Mouse (Mus musculus) granulocyte monocyte progenitor cell, adult 5-6 weeks (primary cell): ENCODE results near the gene 4930449I24Rik. TPM values are rescaled to one million over a fixed set of nuclear protein-coding genes. Genes with fewer than 3 reads are reported as not detected.
"Not testable (repeated sequence)": the region's sequence is repeated elsewhere in the genome, so short reads cannot be mapped to it uniquely, and the experiment has no call there.

Source experiments
- ATAC-seq: replicated peaks from 2 replicates; pipeline ENCODE4 v1.8.0; 2016; ENCODE audit warnings: mild to moderate bottlenecking, moderate TSS enrichment, inconsistent platforms; ENCODE audit not compliant: poor library complexity, severe bottlenecking
- total RNA-seq, 2 experiments: library from RNA; stranded (forward) in 1 of 2; stranded (reverse) in 1 of 2; fragments of 200-712, 200-1000 nt in 1 of 2; fragments of >200 nt in 1 of 2; fragmentation: Nextera tagmentation in 1 of 2; gene quantifications; 2 replicates each; pipeline ENCODE4 v1.2.3; 2014 to 2017

The 4930449I24Rik gene
- not detected in 2 replicates for total RNA-seq (2014; fragmentation: Nextera tagmentation)
- total RNA-seq (2017): not detected in 2 replicates

GRCm38 (mm10) chr5:146502099-146502498, at the start of gene 4930449I24Rik:
TSS of gene 4930449I24Rik (plus strand) at chr5:146502399.
- ATAC-seq: not testable (repeated sequence)

GRCm38 (mm10) chr5:146453556-146453955, 48.6 kb upstream of the 4930449I24Rik start:
- ATAC-seq: no peak

GRCm38 (mm10) chr5:146461612-146462011, 40.6 kb upstream of the 4930449I24Rik start:
- no peak for ATAC-seq

DNA sequence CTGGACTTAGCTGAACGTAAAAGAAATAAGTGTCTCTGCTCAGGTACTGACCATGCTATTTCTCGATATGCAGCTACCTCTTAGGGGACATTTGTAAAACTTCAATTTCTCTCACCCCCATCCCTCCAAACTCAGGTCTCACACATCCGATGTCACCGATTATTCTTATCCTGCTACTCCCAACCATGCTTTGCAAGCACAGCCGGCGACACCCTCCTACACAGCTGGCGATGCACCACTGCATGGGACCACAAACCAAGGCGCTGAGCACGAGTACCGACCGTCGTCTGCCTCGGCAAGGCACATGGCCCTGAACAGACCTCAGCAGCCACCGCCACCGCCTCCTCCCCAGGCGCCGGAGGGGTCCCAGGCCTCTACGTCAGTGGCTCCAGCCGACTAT, 35.5 kb upstream of the 4930449I24Rik start:
- no peak for ATAC-seq

- no peak for ATAC-seq
Observed at GRCm38 (mm10) chr5:146468311-146468710, 33.9 kb upstream of the 4930449I24Rik start.

DNA sequence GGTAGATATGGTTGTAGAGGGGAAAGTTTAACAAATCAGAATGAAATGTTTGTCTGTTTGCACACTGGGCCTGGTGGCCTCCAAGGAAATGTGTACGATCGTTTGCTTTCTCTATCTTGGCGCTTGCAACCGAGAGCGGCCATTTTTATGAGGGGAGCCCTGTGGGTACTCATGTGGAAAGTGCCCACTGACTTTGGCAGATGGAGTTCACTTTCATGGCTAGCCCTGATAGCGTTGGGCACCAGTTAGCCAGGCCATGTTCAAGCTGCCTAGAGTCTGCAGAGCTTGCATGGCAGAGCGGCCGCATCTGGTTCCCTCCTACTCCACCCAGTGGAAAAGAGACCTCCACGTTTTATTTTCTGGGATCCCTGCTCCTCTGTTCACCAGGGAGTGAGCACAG, 31.4 kb upstream of the 4930449I24Rik start:
- no peak for ATAC-seq

- no peak for ATAC-seq
Observed at GRCm38 (mm10) chr5:146471311-146471710, 30.9 kb upstream of the 4930449I24Rik start.

GRCm38 (mm10) chr5:146471821-146472220, 30.4 kb upstream of the 4930449I24Rik start:
- no peak for ATAC-seq

- ATAC-seq: not testable (repeated sequence)
Observed at GRCm38 (mm10) chr5:146479564-146479963, 22.6 kb upstream of the 4930449I24Rik start.

DNA sequence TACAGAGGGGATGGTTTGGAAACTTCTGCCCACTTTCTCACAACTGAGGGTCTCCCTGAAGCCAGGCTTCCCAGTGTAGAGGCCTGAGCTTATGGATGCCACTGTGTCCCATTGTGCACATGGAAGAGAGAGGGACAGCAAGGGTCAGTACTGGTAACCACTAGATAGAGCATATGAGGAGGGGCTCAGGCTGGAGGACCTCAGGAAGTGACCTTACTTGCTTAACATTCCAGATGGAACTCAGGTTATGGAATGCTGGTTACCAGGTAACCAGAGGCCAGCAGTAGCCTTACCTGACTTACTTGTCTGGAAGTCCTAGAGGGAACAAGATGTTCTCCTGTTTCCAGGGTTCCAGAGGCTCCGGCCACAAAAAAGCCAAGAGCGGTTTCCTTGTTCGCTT, 20.5 kb upstream of the 4930449I24Rik start, which contains the start of gene Gm6408:
Gene Gm6408 (plus strand): TSS at position 301 of the 400 bp plus-strand sequence.
- not testable (repeated sequence) for ATAC-seq

GRCm38 (mm10) chr5:146488959-146489358, 13.2 kb upstream of the 4930449I24Rik start:
- ATAC-seq: not testable (repeated sequence)

GRCm38 (mm10) chr5:146491063-146491462, 11.1 kb upstream of the 4930449I24Rik start, which contains the start of gene Gm6370:
TSS of gene Gm6370 (plus strand) at chr5:146491363.
- not testable (repeated sequence) for ATAC-seq

DNA sequence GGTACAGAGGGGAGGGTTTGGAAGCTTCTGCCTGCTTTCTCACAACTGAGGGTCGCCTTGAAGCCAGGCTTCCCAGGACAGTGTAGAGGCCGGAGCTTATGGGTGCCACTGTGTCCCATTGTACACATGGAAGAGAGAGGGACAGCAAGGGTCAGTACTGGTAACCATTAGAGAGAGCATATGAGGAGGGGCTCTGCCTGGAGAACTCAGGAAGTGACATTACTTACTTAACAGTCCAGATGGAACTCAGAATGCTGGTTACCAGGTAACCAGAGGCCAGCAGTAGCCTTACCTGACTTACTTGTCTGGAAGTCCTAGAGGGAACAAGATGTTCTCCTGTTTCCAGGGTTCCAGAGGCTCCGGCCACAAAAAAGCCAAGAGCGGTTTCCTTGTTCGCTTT, 11.6 kb downstream of the 4930449I24Rik start, which contains the start of gene Gm3402:
Gene Gm3402 (plus strand): TSS at position 301 of the 400 bp plus-strand sequence.
- not testable (repeated sequence) for ATAC-seq

GRCm38 (mm10) chr5:146525501-146525900, 23.3 kb downstream of the 4930449I24Rik start, which contains the start of gene Gm3404:
TSS of gene Gm3404 (plus strand) at chr5:146525801.
- not testable (repeated sequence) for ATAC-seq

- ATAC-seq: not testable (repeated sequence)
Observed at GRCm38 (mm10) chr5:146537347-146537746, 35.1 kb downstream of the 4930449I24Rik start, which contains the start of gene Gm3409. TSS of gene Gm3409 (plus strand) at chr5:146537647.

Other genes starting within 250 kb of the 4930449I24Rik start
- gene Wasf3, start 117.4 kb upstream of the 4930449I24Rik start, total RNA-seq (2014; fragmentation: Nextera tagmentation): not detected in 2 replicates
- not detected in 2 replicates for gene Wasf3, start 117.4 kb upstream of the 4930449I24Rik start, total RNA-seq (2017)
- gene Gm6408, start 20.4 kb upstream of the 4930449I24Rik start, total RNA-seq (2014; fragmentation: Nextera tagmentation): not detected in 2 replicates
- gene Gm6408, start 20.4 kb upstream of the 4930449I24Rik start, total RNA-seq (2017): not detected in 2 replicates
- gene Gm6370, start 11.0 kb upstream of the 4930449I24Rik start, total RNA-seq (2014; fragmentation: Nextera tagmentation): not detected in 2 replicates
- gene Gm6370, start 11.0 kb upstream of the 4930449I24Rik start, total RNA-seq (2017): not detected in 2 replicates
- gene Gm3402, start 11.7 kb downstream of the 4930449I24Rik start, total RNA-seq (2014; fragmentation: Nextera tagmentation): not detected in 2 replicates
- not detected in 2 replicates for gene Gm3402, start 11.7 kb downstream of the 4930449I24Rik start, total RNA-seq (2017)
- not detected in 2 replicates for gene Gm3404, start 23.4 kb downstream of the 4930449I24Rik start, total RNA-seq (2014; fragmentation: Nextera tagmentation)
- gene Gm3404, start 23.4 kb downstream of the 4930449I24Rik start, total RNA-seq (2017): not detected in 2 replicates
- not detected in 2 replicates for gene Gm3409, start 35.2 kb downstream of the 4930449I24Rik start, total RNA-seq (2014; fragmentation: Nextera tagmentation)
- not detected in 2 replicates for gene Gm3409, start 35.2 kb downstream of the 4930449I24Rik start, total RNA-seq (2017)
- not detected in 2 replicates for gene Gm3415, start 53.7 kb downstream of the 4930449I24Rik start, total RNA-seq (2014; fragmentation: Nextera tagmentation)
- gene Gm3415, start 53.7 kb downstream of the 4930449I24Rik start, total RNA-seq (2017): not detected in 2 replicates
- not detected in 2 replicates for gene Gpr12, start 82.8 kb downstream of the 4930449I24Rik start, total RNA-seq (2014; fragmentation: Nextera tagmentation)
- not detected in 2 replicates for gene Gpr12, start 82.8 kb downstream of the 4930449I24Rik start, total RNA-seq (2017)